Mouse (Mus musculus) thymus, adult 2 months (tissue): ENCODE measurements around the gene Gbe1. TPM values are rescaled to one million over a fixed set of nuclear protein-coding genes. Genes with fewer than 3 reads are reported as not detected.

Experiments used
- DNase-seq: peaks from one replicate; pipeline ENCODE4 v3.0.0; 2021
- H3K27ac ChIP-seq: fragments of 200-500 bp; 2 replicates; pipeline ENCODE4 v1.5.1; 2012; ENCODE audit warnings: low read length, control low read depth; ENCODE audit not compliant: control insufficient read depth, insufficient read depth
- H3K27me3 ChIP-seq: fragments of 200-500 bp; 2 replicates; pipeline ENCODE4 v1.6.1; 2012; ENCODE audit warnings: mild to moderate bottlenecking, low read length, moderate library complexity, mixed read lengths; ENCODE audit not compliant: control insufficient read depth, insufficient read depth
- H3K36me3 ChIP-seq: fragments of 200-500 bp; 2 replicates; pipeline ENCODE4 v1.6.1; 2012; ENCODE audit warnings: mild to moderate bottlenecking, low read length, moderate library complexity; ENCODE audit not compliant: control insufficient read depth, insufficient read depth
- H3K4me1 ChIP-seq: fragments of 200-500 bp; replicated peaks from 2 replicates; pipeline ENCODE4 v1.6.1; 2012; ENCODE audit warnings: low read length; ENCODE audit not compliant: control insufficient read depth, insufficient read depth
- H3K4me3 ChIP-seq: fragments of 200-500 bp; 2 replicates; pipeline ENCODE4 v1.5.1; 2012; ENCODE audit warnings: mild to moderate bottlenecking, low read length, control low read depth, moderate library complexity; ENCODE audit not compliant: control insufficient read depth, insufficient read depth
- CTCF ChIP-seq: fragments of 200-500 bp; IDR thresholded peaks from 2 replicates; pipeline ENCODE4 v1.5.1; 2012; ENCODE audit warnings: mild to moderate bottlenecking, control low read depth, low read length, moderate library complexity, borderline replicate concordance; ENCODE audit not compliant: control insufficient read depth, poor library complexity, insufficient read depth; ENCODE audit errors: extremely low read depth
- POLR2A ChIP-seq: fragments of 200-500 bp; IDR thresholded peaks from 2 replicates; pipeline ENCODE4 v1.6.1; 2012; ENCODE audit warnings: mild to moderate bottlenecking, low read length, control low read depth, moderate library complexity; ENCODE audit not compliant: control insufficient read depth, poor library complexity, insufficient read depth; ENCODE audit errors: extremely low read depth
- WGBS: fragments of 180-500 bp; shearing (Covaris S2); methylation state at CpG from one replicate; pipeline ENCODE4 v1.1.7; 2018; 5-methylcytosine and 5-hydroxymethylcytosine counted together
- polyA plus RNA-seq: library from polyadenylated mRNA; depleted of rRNA; stranded (reverse); fragments of >200 nt; gene quantifications from 2 replicates; pipeline ENCODE4 v1.2.3, GENCODE M21; 2012

Gene Gbe1
- polyA plus RNA-seq, 1 experiment: 7.9 TPM

GRCm38 (mm10) chr16:70351641-70352280, 38.0 kb downstream of the Gbe1 start:
- H3K4me3 ChIP-seq: no peak overlapping the region
- H3K4me1 ChIP-seq: no peaks in the 10 kb centered on the region
- DNase-seq: no peak
- no peak overlapping the region for H3K27ac ChIP-seq
- no peaks in the 10 kb centered on the region for H3K36me3 ChIP-seq
- no peaks in the 10 kb centered on the region for H3K27me3 ChIP-seq
- 93% methylated on average over 11 of the region's 11 CpGs for WGBS
- TF ChIP-seq POLR2A (no peak), CTCF (no peak)

- WGBS: 87% methylated on average over 3 of the region's 3 CpGs
- Histone ChIP-seq H3K4me3 (no peak overlapping the region), H3K4me1 (no peaks in the 10 kb centered on the region), H3K27me3 (no peaks in the 10 kb centered on the region), H3K36me3 (no peaks in the 10 kb centered on the region), H3K27ac (no peak overlapping the region)
- DNase-seq: no peak
- TF ChIP-seq CTCF (no peak), POLR2A (no peak)
Observed at GRCm38 (mm10) chr16:70352571-70352970, 38.8 kb downstream of the Gbe1 start.

- no peak for DNase-seq
- Histone ChIP-seq H3K27me3 (no peaks in the 10 kb centered on the region), H3K27ac (no peak overlapping the region), H3K4me1 (no peaks in the 10 kb centered on the region), H3K36me3 (no peaks in the 10 kb centered on the region), H3K4me3 (no peak overlapping the region)
- TF ChIP-seq POLR2A: no peak
- no peak for TF ChIP-seq CTCF
- 49% methylated on average over 2 of the region's 2 CpGs for WGBS
Observed at GRCm38 (mm10) chr16:70353058-70353457, 39.3 kb downstream of the Gbe1 start.

- no peak overlapping the region for H3K4me3 ChIP-seq
- no peaks in the 10 kb centered on the region for H3K27me3 ChIP-seq
- 96% methylated on average over 6 of the region's 6 CpGs for WGBS
- H3K36me3 ChIP-seq: no peaks in the 10 kb centered on the region
- TF ChIP-seq POLR2A (no peak), CTCF (no peak)
- no peak for DNase-seq
- no peak overlapping the region for H3K27ac ChIP-seq
- H3K4me1 ChIP-seq: no peaks in the 10 kb centered on the region
Observed at GRCm38 (mm10) chr16:70358326-70358725, 44.6 kb downstream of the Gbe1 start.

- Histone ChIP-seq H3K4me1 (no peaks in the 10 kb centered on the region), H3K27me3 (no peaks in the 10 kb centered on the region), H3K4me3 (no peak overlapping the region), H3K36me3 (no peaks in the 10 kb centered on the region), H3K27ac (no peak overlapping the region)
- TF ChIP-seq CTCF: no peak
- TF ChIP-seq POLR2A: no peak
- WGBS: 18% methylated on average over 3 of the region's 3 CpGs
- DNase-seq: no peak
Observed at GRCm38 (mm10) chr16:70365229-70365628, 51.5 kb downstream of the Gbe1 start.

- no peaks in the 10 kb centered on the region for H3K36me3 ChIP-seq
- no peak overlapping the region for H3K4me3 ChIP-seq
- no peak for TF ChIP-seq POLR2A
- no peak for TF ChIP-seq CTCF
- no peak for DNase-seq
- no peak overlapping the region for H3K27ac ChIP-seq
- WGBS: 94% methylated on average over 2 of the region's 2 CpGs
- no peaks in the 10 kb centered on the region for H3K27me3 ChIP-seq
- no peaks in the 10 kb centered on the region for H3K4me1 ChIP-seq
Observed at GRCm38 (mm10) chr16:70381045-70381444, 67.3 kb downstream of the Gbe1 start.

GRCm38 (mm10) chr16:70385494-70385893, 71.7 kb downstream of the Gbe1 start:
- no peak for TF ChIP-seq CTCF
- no peak for TF ChIP-seq POLR2A
- WGBS: 69% methylated on average over 1 of the region's 1 CpGs
- no peaks in the 10 kb centered on the region for H3K36me3 ChIP-seq
- DNase-seq: no peak
- no peak overlapping the region for H3K4me3 ChIP-seq
- no peak overlapping the region for H3K27ac ChIP-seq
- H3K27me3 ChIP-seq: no peaks in the 10 kb centered on the region
- no peaks in the 10 kb centered on the region for H3K4me1 ChIP-seq
